Mouse (Mus musculus) stomach, postnatal 0 days (tissue): ENCODE measurements around the gene Slc47a2.

Source experiments
- CTCF ChIP-seq: IDR thresholded peaks from 2 replicates; pipeline ENCODE4 v1.5.1; 2016; ENCODE audit warnings: antibody characterized with exemption, low read depth, mild to moderate bottlenecking, moderate library complexity
- EP300 ChIP-seq: optimal IDR thresholded peaks from 2 replicates; pipeline ENCODE3; 2016; ENCODE audit warnings: antibody characterized with exemption

GRCm38 (mm10) chr11:61284323-61284722 is 58.3 kb downstream of the Slc47a2 start:
- TF ChIP-seq EP300 (no peak), CTCF (no peak)
